Mouse (Mus musculus) heart, embryonic 12.5 days (tissue): ENCODE measurements around the gene Irf2bp2. TPM values are rescaled to one million over a fixed set of nuclear protein-coding genes. Genes with fewer than 3 reads are reported as not detected.

Experiments used
- ATAC-seq: fragments of 200-750 bp; cut with Nextera tagmentation; 2 replicates; pipeline ENCODE4 v1.8.0; 2017; ENCODE audit warnings: moderate TSS enrichment, moderate library complexity; ENCODE audit not compliant: insufficient number of reproducible peaks, low FRiP score
- H3K27ac ChIP-seq: fragments of 300-500 bp; sonication (generic); 2 replicates; pipeline ENCODE4 v1.5.1; 2016; ENCODE audit warnings: mild to moderate bottlenecking, moderate library complexity; ENCODE audit not compliant: poor library complexity, severe bottlenecking
- H3K27me3 ChIP-seq: fragments of 300-500 bp; sonication (generic); replicated peaks from 2 replicates; pipeline ENCODE4 v1.6.1; 2016; ENCODE audit warnings: mild to moderate bottlenecking, moderate library complexity
- H3K36me3 ChIP-seq: fragments of 300-500 bp; sonication (generic); 2 replicates; pipeline ENCODE4 v1.6.1; 2016; ENCODE audit warnings: mild to moderate bottlenecking, moderate library complexity
- H3K4me1 ChIP-seq: fragments of 300-500 bp; sonication (generic); replicated peaks from 2 replicates; pipeline ENCODE4 v1.6.1; 2016; ENCODE audit warnings: mild to moderate bottlenecking
- H3K4me2 ChIP-seq: fragments of 300-500 bp; sonication (generic); 2 replicates; pipeline ENCODE4 v1.6.1; 2016; ENCODE audit warnings: mild to moderate bottlenecking, moderate library complexity
- H3K4me3 ChIP-seq: fragments of 300-500 bp; sonication (generic); 2 replicates; pipeline ENCODE4 v1.5.1; 2016; ENCODE audit warnings: mild to moderate bottlenecking
- H3K9ac ChIP-seq: fragments of 300-500 bp; sonication (generic); 2 replicates; pipeline ENCODE4 v1.6.1; 2016; ENCODE audit warnings: mild to moderate bottlenecking, moderate library complexity
- H3K9me3 ChIP-seq: fragments of 300-500 bp; sonication (generic); replicated peaks from 2 replicates; pipeline ENCODE4 v1.6.1; 2016; ENCODE audit warnings: mild to moderate bottlenecking, moderate library complexity
- WGBS: fragments of 180-500 bp; shearing (Covaris S2); methylation state at CpG from one replicate; pipeline ENCODE4 v1.1.7; 2016; 5-methylcytosine and 5-hydroxymethylcytosine counted together
- polyA plus RNA-seq: library from polyadenylated mRNA; unstranded; fragments of >200 nt; fragmentation: Nextera tagmentation; extraction: Ambion mirVana; gene quantifications from 2 replicates; pipeline ENCODE4 v1.2.1, GENCODE M21; 2016

Gene Irf2bp2
- polyA plus RNA-seq, 1 experiment from 2014 or later: 8.9 TPM

- H3K27me3 ChIP-seq: no peaks in the 10 kb centered on the region
- H3K4me2 ChIP-seq: no peak overlapping the region
- H3K9me3 ChIP-seq: no peaks in the 10 kb centered on the region
- H3K27ac ChIP-seq: peak overlapping the region; percentile 52
- H3K4me1 ChIP-seq: peaks cover 46% of the 10 kb centered on the region
- H3K36me3 ChIP-seq: no peaks in the 10 kb centered on the region
- 88% methylated on average over 4 of the region's 4 CpGs for WGBS
- no peak for ATAC-seq
- no peak overlapping the region for H3K9ac ChIP-seq
- H3K4me3 ChIP-seq: no peak overlapping the region
Measured at GRCm38 (mm10) chr8:126547361-126547760, 46.4 kb downstream of the Irf2bp2 start.

- Histone ChIP-seq H3K9me3 (no peaks in the 10 kb centered on the region), H3K4me1 (peaks cover 50% of the 10 kb centered on the region), H3K9ac (no peak overlapping the region), H3K4me3 (no peak overlapping the region), H3K27ac (no peak overlapping the region), H3K4me2 (no peak overlapping the region), H3K36me3 (no peaks in the 10 kb centered on the region), H3K27me3 (no peaks in the 10 kb centered on the region)
- ATAC-seq: no peak
- WGBS: 83% methylated on average over 1 of the region's 1 CpGs
Measured at GRCm38 (mm10) chr8:126546480-126546879, 47.3 kb downstream of the Irf2bp2 start.

GRCm38 (mm10) chr8:126543407-126543806, 50.4 kb downstream of the Irf2bp2 start:
- peaks cover 56% of the 10 kb centered on the region for H3K4me1 ChIP-seq
- no peak overlapping the region for H3K27ac ChIP-seq
- no peaks in the 10 kb centered on the region for H3K9me3 ChIP-seq
- WGBS: 74% methylated on average over 8 of the region's 8 CpGs
- no peaks in the 10 kb centered on the region for H3K36me3 ChIP-seq
- no peak overlapping the region for H3K4me3 ChIP-seq
- no peaks in the 10 kb centered on the region for H3K27me3 ChIP-seq
- no peak overlapping the region for H3K9ac ChIP-seq
- ATAC-seq: no peak
- no peak overlapping the region for H3K4me2 ChIP-seq

GRCm38 (mm10) chr8:126542757-126543156, 51.0 kb downstream of the Irf2bp2 start:
- H3K9me3 ChIP-seq: no peaks in the 10 kb centered on the region
- H3K4me3 ChIP-seq: no peak overlapping the region
- 61% methylated on average over 5 of the region's 5 CpGs for WGBS
- no peaks in the 10 kb centered on the region for H3K27me3 ChIP-seq
- peaks cover 56% of the 10 kb centered on the region for H3K4me1 ChIP-seq
- no peak overlapping the region for H3K9ac ChIP-seq
- no peak overlapping the region for H3K4me2 ChIP-seq
- peak overlapping the region; percentile 63; the same call in 1 of the 2 replicates for H3K27ac ChIP-seq
- no peak for ATAC-seq
- H3K36me3 ChIP-seq: no peaks in the 10 kb centered on the region

- H3K27ac ChIP-seq: peak overlapping the region; percentile 63
- ATAC-seq: no peak
- no peaks in the 10 kb centered on the region for H3K27me3 ChIP-seq
- no peak overlapping the region for H3K4me2 ChIP-seq
- 48% methylated on average over 10 of the region's 10 CpGs for WGBS
- H3K4me3 ChIP-seq: no peak overlapping the region
- no peaks in the 10 kb centered on the region for H3K36me3 ChIP-seq
- H3K9me3 ChIP-seq: no peaks in the 10 kb centered on the region
- H3K9ac ChIP-seq: no peak overlapping the region
- H3K4me1 ChIP-seq: peaks cover 55% of the 10 kb centered on the region
Measured at GRCm38 (mm10) chr8:126542090-126542689, 51.6 kb downstream of the Irf2bp2 start.

- Histone ChIP-seq H3K9me3 (no peaks in the 10 kb centered on the region), H3K36me3 (no peaks in the 10 kb centered on the region), H3K4me1 (peaks cover 67% of the 10 kb centered on the region), H3K4me3 (no peak overlapping the region), H3K27ac (0 out of 2 replicates have a peak overlapping the region, but pooled peaks have one; percentile 94), H3K9ac (no peak overlapping the region), H3K4me2 (no peak overlapping the region), H3K27me3 (no peaks in the 10 kb centered on the region)
- ATAC-seq: no peak
- WGBS: 80% methylated on average over 5 of the region's 5 CpGs
Measured at GRCm38 (mm10) chr8:126540298-126540697, 53.5 kb downstream of the Irf2bp2 start.

- Histone ChIP-seq H3K4me2 (peak overlapping the region; percentile 11; the same call in 1 of the 2 replicates), H3K9me3 (no peaks in the 10 kb centered on the region), H3K36me3 (no peaks in the 10 kb centered on the region), H3K27me3 (no peaks in the 10 kb centered on the region), H3K4me3 (no peak overlapping the region), H3K27ac (peak overlapping the region; percentile 94), H3K9ac (peak overlapping the region; percentile 42; the same call in 1 of the 2 replicates), H3K4me1 (peaks cover 67% of the 10 kb centered on the region)
- ATAC-seq: peak; percentile 58
- 48% methylated on average over 10 of the region's 10 CpGs for WGBS
Measured at GRCm38 (mm10) chr8:126539355-126540093, 54.3 kb downstream of the Irf2bp2 start.

GRCm38 (mm10) chr8:126538648-126539354, 55.0 kb downstream of the Irf2bp2 start:
- no peak overlapping the region for H3K4me3 ChIP-seq

More at GRCm38 (mm10) chr8:126538648-126539354, 55.0 kb downstream of the Irf2bp2 start:
- Histone ChIP-seq H3K9ac (peak overlapping the region; percentile 42; the same call in 1 of the 2 replicates), H3K4me1 (peaks cover 67% of the 10 kb centered on the region), H3K9me3 (no peaks in the 10 kb centered on the region), H3K27me3 (no peaks in the 10 kb centered on the region), H3K36me3 (no peaks in the 10 kb centered on the region), H3K27ac (peak overlapping the region; percentile 94), H3K4me2 (peak overlapping the region; percentile 16; the same call in 1 of the 2 replicates)
- peak; percentile 17; the same call in 1 of the 2 replicates for ATAC-seq
- 14% methylated on average over 12 of the region's 12 CpGs for WGBS

Other genes with a start within 250 kb of the Irf2bp2 start
- gene Coa6, start 171.5 kb downstream of the Irf2bp2 start, polyA plus RNA-seq: 53.9 and 54.9 TPM in 2 replicates
- 2.4 and 2.6 TPM in 2 replicates for gene Tarbp1, start 118.9 kb downstream of the Irf2bp2 start, polyA plus RNA-seq